Mouse (Mus musculus) cerebellum, adult 2 months (tissue): ENCODE results near the gene Cnot6.

Source experiments
- CTCF ChIP-seq: fragments of 200-500 bp; IDR thresholded peaks from 2 replicates; pipeline ENCODE4 v1.5.1; 2011; ENCODE audit warnings: low read depth, mild to moderate bottlenecking, control low read depth, low read length, moderate library complexity, borderline replicate concordance; ENCODE audit not compliant: insufficient read depth
- POLR2A ChIP-seq: fragments of 200-500 bp; IDR thresholded peaks from 2 replicates; pipeline ENCODE4 v1.6.1; 2011; ENCODE audit warnings: low read length, control low read depth, borderline replicate concordance; ENCODE audit not compliant: insufficient read depth

DNA sequence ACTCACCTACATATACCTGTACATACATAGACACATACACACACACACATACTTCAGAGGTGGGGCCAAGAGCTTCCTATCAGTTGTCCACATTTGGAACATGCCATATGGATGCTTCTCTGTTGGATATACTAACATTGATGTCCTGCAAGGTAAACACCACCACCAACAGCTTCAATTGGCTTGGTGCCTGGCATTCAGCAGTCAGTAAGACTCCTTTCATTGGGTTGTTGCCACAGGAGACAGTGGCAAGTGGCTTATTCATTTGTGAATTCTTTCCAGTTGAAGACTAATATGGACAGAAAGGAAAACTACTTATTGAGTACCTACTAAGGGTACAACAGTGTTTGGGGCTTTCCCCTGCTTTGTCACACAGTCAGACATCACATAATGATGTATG, 32.5 kb upstream of the Cnot6 start:
- TF ChIP-seq POLR2A (no peak), CTCF (no peak)
